Mouse (Mus musculus) retina, embryonic 14.5 days (tissue): Measurements from ENCODE around the gene Calr3.

Experiments
- DNase-seq: peaks from one replicate; pipeline ENCODE4 v3.0.0-alpha.2; 2015; ENCODE audit warnings: low spot score

Gene Calr3

GRCm38 (mm10) chr8:72438248-72439015 lies 5.2 kb downstream of the Calr3 start:
- DNase-seq, result no peak

- DNase-seq, result no peak
Measured at GRCm38 (mm10) chr8:72434952-72435351, 8.7 kb downstream of the Calr3 start.

GRCm38 (mm10) chr8:72429676-72430075 lies 14.0 kb downstream of the Calr3 start:
- DNase-seq, result no peak

- no peak for DNase-seq
Measured at GRCm38 (mm10) chr8:72422926-72423325, 20.7 kb downstream of the Calr3 start.

GRCm38 (mm10) chr8:72421362-72422335 lies 22.0 kb downstream of the Calr3 start, which contains the start of gene Eps15l1:
Eps15l1 (minus strand) TSS chr8:72421460.
- peak; percentile 99 for DNase-seq

GRCm38 (mm10) chr8:72420571-72421361 lies 22.9 kb downstream of the Calr3 start:
- DNase-seq, result peak; percentile 51

GRCm38 (mm10) chr8:72418073-72418472 lies 25.6 kb downstream of the Calr3 start:
- DNase-seq, result no peak

GRCm38 (mm10) chr8:72415252-72415651 lies 28.4 kb downstream of the Calr3 start:
- DNase-seq, result no peak

- DNase-seq, result no peak
Measured at GRCm38 (mm10) chr8:72413839-72414238, 29.8 kb downstream of the Calr3 start.

- no peak for DNase-seq
Measured at GRCm38 (mm10) chr8:72409443-72409842, 34.2 kb downstream of the Calr3 start.

GRCm38 (mm10) chr8:72407878-72408277 lies 35.8 kb downstream of the Calr3 start:
- no peak for DNase-seq

- DNase-seq, result no peak
Measured at GRCm38 (mm10) chr8:72402981-72403380, 40.7 kb downstream of the Calr3 start.

GRCm38 (mm10) chr8:72401381-72401780 lies 42.3 kb downstream of the Calr3 start:
- DNase-seq, result no peak

GRCm38 (mm10) chr8:72385737-72386136 lies 57.9 kb downstream of the Calr3 start:
- DNase-seq, result no peak

GRCm38 (mm10) chr8:72382395-72382794 lies 61.3 kb downstream of the Calr3 start:
- DNase-seq, result peak; percentile 15

GRCm38 (mm10) chr8:72380656-72381055 lies 63.0 kb downstream of the Calr3 start:
- no peak for DNase-seq

GRCm38 (mm10) chr8:72376900-72377299 lies 66.8 kb downstream of the Calr3 start:
- DNase-seq, result no peak

- no peak for DNase-seq
Measured at GRCm38 (mm10) chr8:72376309-72376708, 67.4 kb downstream of the Calr3 start.

- DNase-seq, result no peak
Measured at GRCm38 (mm10) chr8:72375161-72375560, 68.5 kb downstream of the Calr3 start.
